Mouse (Mus musculus): ENCODE data around the gene Nsun6. TPM values are rescaled to one million over a fixed set of nuclear protein-coding genes. Genes with fewer than 3 reads are reported as not detected.
A peak's percentile ranks its signal among the peaks of the same experiment; 100 is the strongest.

Gene Nsun6
- polyA plus RNA-seq, 1 experiment from 2014 or later: 19.0 TPM

GRCm38 (mm10) chr2:14953090-14953489, 101.8 kb downstream of the Nsun6 start:
- 0 out of 2 replicates have a peak, but pooled peaks have one; percentile 36 for ATAC-seq
- WGBS: 32% methylated on average over 2 of the region's 2 CpGs
- H3K27ac ChIP-seq (ENCODE audit: low read length): no peak overlapping the region
- no peaks in the 10 kb centered on the region for H3K9me3 ChIP-seq (ENCODE audit: control insufficient read depth, low read length)
- H3K4me2 ChIP-seq (ENCODE audit: low read length): no peak overlapping the region
- no peaks in the 10 kb centered on the region for H3K27me3 ChIP-seq (replicated peaks; ENCODE audit: control insufficient read depth, insufficient read depth, low read length)
- H3K4me1 ChIP-seq (replicated peaks; ENCODE audit: control insufficient read depth, insufficient read depth, low read length): no peaks in the 10 kb centered on the region
- H3K9ac ChIP-seq (replicated peaks; ENCODE audit: low read depth, low read length): no peak overlapping the region
- H3K4me3 ChIP-seq (replicated peaks; ENCODE audit: low read length): no peak overlapping the region
- H3K36me3 ChIP-seq (ENCODE audit: control insufficient read depth, insufficient read depth): no peaks in the 10 kb centered on the region

Other genes starting within 250 kb of the Nsun6 start
- 34.5 and 36.8 TPM in 2 replicates for gene Arl5b, start 5.7 kb downstream of the Nsun6 start, polyA plus RNA-seq (2015; fragmentation: Nextera tagmentation; extraction: Ambion mirVana)

Measured in forebrain, embryonic 16.5 days (tissue).